Mouse (Mus musculus) embryonic facial prominence, embryonic 11.5 days (tissue): ENCODE results near the gene Ccdc14. TPM values are rescaled to one million over a fixed set of nuclear protein-coding genes. Genes with fewer than 3 reads are reported as not detected.

ENCODE experiments used
- ATAC-seq: fragments of 200-750 bp; cut with Nextera tagmentation; replicated peaks from 2 replicates; pipeline ENCODE4 v1.8.0; 2017; ENCODE audit warnings: low read depth; ENCODE audit not compliant: insufficient number of reproducible peaks, low FRiP score, low TSS enrichment
- DNase-seq: peaks from one replicate; pipeline ENCODE4 v3.0.0-alpha.2; 2015; ENCODE audit warnings: low spot score
- H3K27ac ChIP-seq: fragments of 300-500 bp; sonication (generic); replicated peaks from 2 replicates; pipeline ENCODE4 v1.5.1; 2014; ENCODE audit warnings: mild to moderate bottlenecking, low read depth, low read length, control low read depth
- H3K27me3 ChIP-seq: fragments of 300-500 bp; sonication (generic); 2 replicates; pipeline ENCODE4 v1.6.1; 2014; ENCODE audit warnings: mild to moderate bottlenecking, low read length, moderate library complexity, mixed read lengths; ENCODE audit not compliant: control insufficient read depth, insufficient read depth
- H3K36me3 ChIP-seq: fragments of 300-500 bp; sonication (generic); replicated peaks from 2 replicates; pipeline ENCODE4 v1.6.1; 2014; ENCODE audit warnings: low read depth, mild to moderate bottlenecking, low read length, moderate library complexity, mixed read lengths; ENCODE audit not compliant: control insufficient read depth, insufficient read depth
- H3K4me1 ChIP-seq: fragments of 300-500 bp; sonication (generic); 2 replicates; pipeline ENCODE4 v1.6.1; 2014; ENCODE audit warnings: low read length, mixed read lengths; ENCODE audit not compliant: control insufficient read depth, insufficient read depth
- H3K4me2 ChIP-seq: fragments of 300-500 bp; sonication (generic); 2 replicates; pipeline ENCODE4 v1.6.1; 2014; ENCODE audit warnings: low read depth, mild to moderate bottlenecking, control low read depth, low read length, moderate library complexity
- H3K4me3 ChIP-seq: fragments of 300-500 bp; sonication (generic); 2 replicates; pipeline ENCODE4 v1.5.1; 2014; ENCODE audit warnings: low read depth, low read length, control low read depth
- H3K9ac ChIP-seq: fragments of 300-500 bp; sonication (generic); replicated peaks from 2 replicates; pipeline ENCODE4 v1.6.1; 2014; ENCODE audit warnings: mild to moderate bottlenecking, control low read depth, low read length
- H3K9me3 ChIP-seq: fragments of 300-500 bp; sonication (generic); replicated peaks from 2 replicates; pipeline ENCODE4 v1.6.1; 2016; ENCODE audit warnings: mild to moderate bottlenecking, low read length, inconsistent platforms, mixed read lengths; ENCODE audit not compliant: control insufficient read depth
- WGBS: fragments of 180-500 bp; shearing (Covaris S2); extraction: QIAGEN DNeasy Blood & Tissue Kit; methylation state at CpG from one replicate; pipeline ENCODE4 v1.1.7; 2014; 5-methylcytosine and 5-hydroxymethylcytosine counted together
- polyA plus RNA-seq: library from polyadenylated mRNA; unstranded; fragments of >200 nt; fragmentation: Nextera tagmentation; extraction: Ambion mirVana; gene quantifications from 2 replicates; pipeline ENCODE4 v1.2.1, GENCODE M21; 2014

Ccdc14 gene
- polyA plus RNA-seq, 1 experiment from 2014 or later, result 13.4 TPM

DNA sequence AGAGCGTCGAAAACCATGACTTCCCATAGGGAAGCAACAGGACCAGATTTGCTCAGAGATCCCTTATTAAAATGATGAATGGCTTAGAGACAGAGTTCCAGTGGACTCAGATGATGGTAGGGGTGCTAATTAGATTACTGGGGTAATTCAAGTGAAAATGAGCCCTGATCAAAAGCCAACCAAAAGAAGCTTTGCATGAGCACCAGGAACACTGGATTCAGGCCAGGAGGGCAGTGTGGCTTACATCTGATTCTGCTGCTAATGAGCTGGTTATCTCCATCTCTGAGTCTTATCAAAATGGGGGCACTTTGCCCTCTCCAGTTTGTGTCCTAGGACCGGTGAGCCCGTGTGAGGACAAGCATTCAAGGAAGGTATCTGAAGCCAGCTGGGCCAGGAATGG is 78.0 kb downstream of the Ccdc14 start:
- WGBS, result 66% methylated on average over 4 of the region's 4 CpGs
- H3K27ac ChIP-seq, result no peak overlapping the region
- H3K27me3 ChIP-seq, result no peaks in the 10 kb centered on the region
- H3K4me3 ChIP-seq, result no peak overlapping the region
- H3K4me2 ChIP-seq, result no peak overlapping the region
- H3K4me1 ChIP-seq, result no peaks in the 10 kb centered on the region
- H3K36me3 ChIP-seq, result no peaks in the 10 kb centered on the region
- H3K9ac ChIP-seq, result no peak overlapping the region
- no peaks in the 10 kb centered on the region for H3K9me3 ChIP-seq
- ATAC-seq (no peak), DNase-seq (no peak)

DNA sequence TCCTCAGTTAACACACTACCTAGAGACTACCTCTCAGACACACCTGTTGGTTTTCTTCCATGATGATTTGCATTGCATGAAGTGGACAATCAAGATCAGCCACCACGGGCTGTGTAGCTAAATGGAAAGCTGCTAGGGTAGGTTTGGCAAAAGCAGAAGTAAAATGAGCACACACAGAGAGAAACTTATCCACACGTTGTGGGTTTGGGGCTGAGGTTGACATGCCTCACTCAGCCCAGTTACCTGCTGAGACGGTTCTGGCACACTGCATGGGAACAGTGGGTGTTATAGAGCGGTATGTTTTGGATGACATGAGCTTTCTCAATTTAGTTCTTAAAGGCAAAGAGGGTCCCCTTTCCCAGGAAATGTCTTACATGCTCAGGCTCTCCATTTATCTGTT is 79.7 kb downstream of the Ccdc14 start:
- no peak overlapping the region for H3K9ac ChIP-seq
- H3K4me3 ChIP-seq, result no peak overlapping the region
- H3K36me3 ChIP-seq, result no peaks in the 10 kb centered on the region
- WGBS, result 90% methylated on average over 4 of the region's 4 CpGs
- H3K9me3 ChIP-seq, result no peaks in the 10 kb centered on the region
- H3K27ac ChIP-seq, result no peak overlapping the region
- no peaks in the 10 kb centered on the region for H3K27me3 ChIP-seq
- DNase-seq, result no peak
- H3K4me1 ChIP-seq, result no peaks in the 10 kb centered on the region
- H3K4me2 ChIP-seq, result no peak overlapping the region
- ATAC-seq, result no peak

DNA sequence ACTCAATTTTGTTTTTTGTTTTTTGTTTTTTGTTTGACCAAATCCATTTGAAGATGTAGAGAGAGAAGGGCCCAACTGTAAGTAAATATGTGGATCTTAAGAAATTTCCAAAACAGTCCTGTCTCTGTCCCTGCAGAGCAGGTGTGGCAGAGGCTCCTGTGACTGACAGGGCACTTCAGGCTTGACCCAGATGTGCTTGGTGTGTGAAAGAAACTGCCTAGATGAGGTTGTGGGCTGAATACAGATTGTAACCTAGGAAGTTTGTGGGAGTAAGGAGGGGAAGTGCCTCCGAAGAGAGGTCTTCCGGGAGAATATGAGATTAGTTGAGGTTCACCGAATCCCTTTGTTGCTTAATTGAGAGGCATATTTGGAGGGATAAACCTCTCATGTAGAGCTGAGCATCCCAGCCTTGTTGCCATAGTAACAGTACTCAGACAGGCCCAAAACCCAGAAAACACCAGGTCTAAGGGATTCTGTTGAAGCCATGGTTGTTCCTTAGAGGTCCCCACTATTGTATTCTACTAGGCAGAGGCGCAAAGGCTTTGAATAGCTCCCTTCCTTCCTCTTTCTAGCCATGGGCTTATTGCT is 82.1 kb downstream of the Ccdc14 start:
- Histone ChIP-seq H3K9me3 (no peaks in the 10 kb centered on the region), H3K4me3 (no peak overlapping the region), H3K27me3 (no peaks in the 10 kb centered on the region), H3K4me2 (no peak overlapping the region), H3K36me3 (no peaks in the 10 kb centered on the region), H3K27ac (no peak overlapping the region), H3K9ac (no peak overlapping the region), H3K4me1 (no peaks in the 10 kb centered on the region)
- WGBS, result 41% methylated on average over 4 of the region's 4 CpGs
- ATAC-seq, result peak; percentile 59; the same call in 1 of the 2 replicates
- peak; percentile 25 for DNase-seq

Other genes starting within 250 kb of the Ccdc14 start
- gene Kalrn, start 117.1 kb upstream of the Ccdc14 start, polyA plus RNA-seq, result 12.0 and 13.4 TPM in 2 replicates
- not detected in 2 replicates for gene Ropn1, start 40.7 kb upstream of the Ccdc14 start, polyA plus RNA-seq
- gene Mylk, start 54.6 kb downstream of the Ccdc14 start, polyA plus RNA-seq, result 5.8 and 7.0 TPM in 2 replicates